Mouse (Mus musculus) spleen, adult 2 months (tissue): ENCODE data around the gene Gpi1.

Experiments used
- CTCF ChIP-seq: fragments of 200-500 bp; IDR thresholded peaks from 2 replicates; pipeline ENCODE4 v1.5.1; 2011; ENCODE audit warnings: mild to moderate bottlenecking, inconsistent platforms; ENCODE audit not compliant: insufficient read depth, insufficient read length, insufficient replicate concordance; ENCODE audit errors: extremely low read depth
- POLR2A ChIP-seq: fragments of 200-500 bp; IDR thresholded peaks from 2 replicates; pipeline ENCODE4 v1.6.1; 2011; ENCODE audit warnings: low read depth, low read length, inconsistent platforms

GRCm38 (mm10) chr7:34216474-34216873 is 13.7 kb downstream of the Gpi1 start:
- TF ChIP-seq CTCF (no peak), POLR2A (no peak)
